Mouse (Mus musculus) limb, embryonic 11.5 days (tissue): ENCODE measurements around the gene Cdk19. TPM values are rescaled to one million over a fixed set of nuclear protein-coding genes. Genes with fewer than 3 reads are reported as not detected.

Source experiments
- ATAC-seq: fragments of 200-750 bp; cut with Nextera tagmentation; 2 replicates; pipeline ENCODE4 v1.8.0; 2017; ENCODE audit warnings: low read depth; ENCODE audit not compliant: insufficient number of reproducible peaks, low FRiP score, low TSS enrichment
- DNase-seq: peaks from one replicate; pipeline ENCODE4 v3.0.0-alpha.2; 2015; ENCODE audit warnings: low spot score
- H3K27ac ChIP-seq: fragments of 300-500 bp; sonication (generic); replicated peaks from 2 replicates; pipeline ENCODE4 v1.5.1; 2014; ENCODE audit warnings: low read depth, mild to moderate bottlenecking, low read length
- H3K27me3 ChIP-seq: fragments of 300-500 bp; sonication (generic); 2 replicates; pipeline ENCODE4 v1.6.1; 2014; ENCODE audit warnings: mild to moderate bottlenecking, low read length, mixed read lengths; ENCODE audit not compliant: control insufficient read depth, insufficient read depth
- H3K36me3 ChIP-seq: fragments of 300-500 bp; sonication (generic); 2 replicates; pipeline ENCODE4 v1.6.1; 2014; ENCODE audit warnings: mild to moderate bottlenecking, low read length, moderate library complexity, mixed read lengths; ENCODE audit not compliant: control insufficient read depth, insufficient read depth
- H3K4me1 ChIP-seq: fragments of 300-500 bp; sonication (generic); 2 replicates; pipeline ENCODE4 v1.6.1; 2014; ENCODE audit warnings: low read length, mixed read lengths; ENCODE audit not compliant: control insufficient read depth, insufficient read depth
- H3K4me2 ChIP-seq: fragments of 300-500 bp; sonication (generic); 2 replicates; pipeline ENCODE4 v1.6.1; 2014; ENCODE audit warnings: low read depth, mild to moderate bottlenecking, moderate library complexity; ENCODE audit not compliant: severe bottlenecking
- H3K4me3 ChIP-seq: fragments of 300-500 bp; sonication (generic); 2 replicates; pipeline ENCODE4 v1.5.1; 2014; ENCODE audit warnings: low read depth, low read length
- H3K9ac ChIP-seq: fragments of 300-500 bp; sonication (generic); 2 replicates; pipeline ENCODE4 v1.6.1; 2014; ENCODE audit warnings: mild to moderate bottlenecking, low read length
- H3K9me3 ChIP-seq: fragments of 300-500 bp; sonication (generic); 2 replicates; pipeline ENCODE4 v1.6.1; 2016; ENCODE audit warnings: low read length; ENCODE audit not compliant: control insufficient read depth
- WGBS: fragments of 180-500 bp; shearing (Covaris S2); extraction: QIAGEN DNeasy Blood & Tissue Kit; methylation state at CpG from one replicate; pipeline ENCODE4 v1.1.7; 2014; 5-methylcytosine and 5-hydroxymethylcytosine counted together
- polyA plus RNA-seq: library from polyadenylated mRNA; unstranded; fragments of >200 nt; fragmentation: Nextera tagmentation; extraction: Ambion mirVana; gene quantifications from 2 replicates; pipeline ENCODE4 v1.2.1, GENCODE M21; 2014

Gene Cdk19
- polyA plus RNA-seq, 1 experiment from 2014 or later = 11.4 TPM

GRCm38 (mm10) chr10:40461362-40461761, 122.0 kb downstream of the Cdk19 start:
- no peak for DNase-seq
- WGBS = 90% methylated on average over 6 of the region's 6 CpGs
- Histone ChIP-seq H3K4me3 (no peak overlapping the region), H3K4me1 (no peaks in the 10 kb centered on the region), H3K9ac (no peak overlapping the region), H3K27me3 (no peaks in the 10 kb centered on the region), H3K9me3 (no peaks in the 10 kb centered on the region), H3K36me3 (no peaks in the 10 kb centered on the region), H3K4me2 (no peak overlapping the region), H3K27ac (no peak overlapping the region)
- no peak for ATAC-seq

- ATAC-seq (no peak), DNase-seq (no peak)
- 41% methylated on average over 3 of the region's 3 CpGs for WGBS
- no peaks in the 10 kb centered on the region for H3K4me1 ChIP-seq
- no peak overlapping the region for H3K27ac ChIP-seq
- no peaks in the 10 kb centered on the region for H3K9me3 ChIP-seq
- no peaks in the 10 kb centered on the region for H3K36me3 ChIP-seq
- no peaks in the 10 kb centered on the region for H3K27me3 ChIP-seq
- H3K9ac ChIP-seq = no peak overlapping the region
- no peak overlapping the region for H3K4me3 ChIP-seq
- no peak overlapping the region for H3K4me2 ChIP-seq
Measured at GRCm38 (mm10) chr10:40462257-40462656, 122.9 kb downstream of the Cdk19 start.

DNA sequence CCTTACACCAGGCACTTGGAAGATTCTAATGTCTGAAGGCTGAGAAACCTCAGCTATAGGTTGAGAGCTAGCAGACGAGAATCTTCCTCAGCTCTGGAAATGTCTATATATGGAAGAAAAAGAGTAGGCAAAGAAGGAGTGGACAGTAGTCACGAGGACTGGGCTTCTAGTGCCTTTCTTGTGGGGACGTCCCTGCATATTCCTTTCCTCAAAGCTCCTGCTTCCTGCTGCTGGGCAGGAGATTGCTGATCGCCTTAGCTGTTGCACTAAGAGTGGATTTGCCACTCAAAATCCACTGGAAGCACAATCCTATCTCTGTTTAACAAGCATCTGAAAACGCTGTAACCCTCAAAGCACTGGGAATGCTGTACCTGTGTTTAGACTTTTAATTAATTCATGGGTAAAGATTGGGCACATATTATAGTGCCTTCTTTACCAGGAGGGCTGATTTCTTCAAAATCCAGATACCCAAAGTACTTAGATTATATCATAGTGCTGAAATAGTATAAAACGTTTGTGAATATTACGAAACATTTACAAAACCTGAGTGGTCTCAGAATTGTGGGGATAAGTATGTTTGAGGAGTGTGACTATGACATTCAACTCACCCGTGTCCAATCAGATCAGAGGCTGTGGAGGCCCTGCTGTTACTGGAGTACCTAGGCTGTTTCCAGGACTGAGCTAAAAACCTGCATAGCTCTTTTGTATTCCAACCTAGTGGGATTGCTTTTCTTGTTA, 128.0 kb downstream of the Cdk19 start:
- Histone ChIP-seq H3K9ac (no peak overlapping the region), H3K9me3 (no peaks in the 10 kb centered on the region), H3K4me3 (no peak overlapping the region), H3K27me3 (no peaks in the 10 kb centered on the region), H3K27ac (no peak overlapping the region), H3K4me2 (no peak overlapping the region), H3K36me3 (no peaks in the 10 kb centered on the region), H3K4me1 (no peaks in the 10 kb centered on the region)
- 82% methylated on average over 8 of the region's 8 CpGs for WGBS
- ATAC-seq = no peak
- peak; percentile 16 for DNase-seq

DNA sequence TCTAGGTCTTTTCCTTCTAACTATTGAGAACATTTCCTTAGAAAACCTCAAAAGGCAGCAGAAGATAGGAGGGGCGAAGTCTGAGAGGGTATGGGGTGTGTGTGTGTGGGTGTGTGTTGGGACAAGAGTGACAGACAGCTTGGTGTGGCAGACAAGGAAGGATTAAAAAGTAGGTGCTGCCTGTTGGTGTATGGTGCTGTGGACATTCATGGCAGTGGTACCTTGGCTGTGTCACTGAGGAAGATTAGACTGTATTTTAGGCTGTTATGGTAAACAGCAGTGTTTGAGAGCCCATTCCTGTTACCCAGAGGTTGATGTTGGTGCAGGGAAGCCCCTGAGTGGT, 128.5 kb downstream of the Cdk19 start:
- ATAC-seq = no peak
- Histone ChIP-seq H3K9ac (no peak overlapping the region), H3K4me1 (no peaks in the 10 kb centered on the region), H3K4me3 (no peak overlapping the region), H3K9me3 (no peaks in the 10 kb centered on the region), H3K4me2 (no peak overlapping the region), H3K36me3 (no peaks in the 10 kb centered on the region), H3K27ac (no peak overlapping the region), H3K27me3 (no peaks in the 10 kb centered on the region)
- DNase-seq = peak; percentile 6
- whole genome bisulfite sequencing = 84% methylated on average over 1 of the region's 1 CpGs

DNA sequence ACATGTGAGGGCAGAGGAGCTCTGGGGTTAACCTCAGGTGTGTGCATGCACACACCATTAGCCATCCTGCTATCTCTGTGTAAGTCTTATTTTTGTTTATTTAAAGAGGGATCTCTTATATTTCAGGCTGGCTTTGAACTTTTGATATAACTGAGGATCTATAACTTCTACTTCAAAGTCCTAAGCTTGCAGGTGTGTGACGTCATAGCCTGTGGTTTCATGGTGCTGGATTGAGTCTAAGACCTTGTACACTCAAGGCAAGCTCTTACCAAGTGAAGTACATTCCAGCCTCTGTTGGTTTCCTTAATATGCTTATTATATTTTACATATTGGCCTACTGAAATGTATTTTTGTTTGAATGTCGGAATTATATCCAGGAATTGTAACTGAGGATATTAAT, 129.8 kb downstream of the Cdk19 start:
- no peak overlapping the region for H3K27ac ChIP-seq
- WGBS = 93% methylated on average over 2 of the region's 2 CpGs
- no peaks in the 10 kb centered on the region for H3K4me1 ChIP-seq
- H3K27me3 ChIP-seq = no peaks in the 10 kb centered on the region
- no peak overlapping the region for H3K9ac ChIP-seq
- DNase-seq (peak; percentile 4), ATAC-seq (no peak)
- no peak overlapping the region for H3K4me2 ChIP-seq
- H3K9me3 ChIP-seq = no peaks in the 10 kb centered on the region
- no peak overlapping the region for H3K4me3 ChIP-seq
- H3K36me3 ChIP-seq = no peaks in the 10 kb centered on the region

DNA sequence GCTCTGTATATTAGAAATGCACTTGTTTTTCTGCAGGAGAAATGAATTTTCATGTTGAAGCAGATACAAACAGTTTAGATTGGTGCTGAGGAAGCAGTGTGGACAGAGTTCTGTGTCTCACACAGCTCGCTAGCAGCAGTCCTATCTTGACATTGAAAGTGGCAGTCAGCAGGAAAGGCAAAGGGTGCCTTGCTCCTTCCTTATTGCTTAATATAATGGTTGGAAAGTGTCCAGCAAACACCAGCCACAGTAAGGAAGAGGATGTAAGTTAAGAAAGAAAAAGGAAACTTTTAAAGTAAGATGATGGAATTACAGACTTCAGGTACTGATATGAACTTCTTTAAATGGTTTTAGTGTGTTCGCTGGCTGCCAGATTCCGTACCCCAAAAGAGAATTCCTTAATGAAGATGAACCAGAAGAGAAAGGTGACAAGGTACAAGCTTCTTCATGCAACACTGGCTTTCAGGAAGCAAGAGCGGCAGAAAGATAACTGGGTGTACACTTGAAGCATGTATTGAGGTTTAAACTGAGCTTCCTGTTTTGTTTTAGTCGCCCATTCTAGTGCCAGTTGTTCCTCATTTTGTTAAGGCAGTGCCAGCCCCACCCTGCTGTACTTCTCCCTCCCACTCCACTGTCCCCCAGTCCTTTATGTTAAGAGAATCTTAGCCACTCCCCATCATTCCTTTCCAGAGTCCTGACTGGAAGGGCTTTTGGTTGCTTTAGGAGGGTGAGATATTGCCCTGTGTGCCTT, 137.3 kb downstream of the Cdk19 start:
- Histone ChIP-seq H3K4me1 (no peaks in the 10 kb centered on the region), H3K9me3 (no peaks in the 10 kb centered on the region), H3K36me3 (peaks cover 7% of the 10 kb centered on the region; the same call in 1 of the 2 replicates), H3K4me3 (no peak overlapping the region), H3K4me2 (no peak overlapping the region), H3K27me3 (no peaks in the 10 kb centered on the region), H3K27ac (no peak overlapping the region), H3K9ac (no peak overlapping the region)
- no peak for DNase-seq
- no peak for ATAC-seq
- WGBS = 91% methylated on average over 5 of the region's 5 CpGs

GRCm38 (mm10) chr10:40477426-40478075, 138.2 kb downstream of the Cdk19 start:
- Histone ChIP-seq H3K9ac (no peak overlapping the region), H3K4me3 (no peak overlapping the region), H3K4me2 (no peak overlapping the region), H3K27me3 (no peaks in the 10 kb centered on the region), H3K9me3 (no peaks in the 10 kb centered on the region), H3K36me3 (peaks cover 7% of the 10 kb centered on the region; the same call in 1 of the 2 replicates), H3K4me1 (no peaks in the 10 kb centered on the region), H3K27ac (no peak overlapping the region)
- WGBS = 93% methylated on average over 18 of the region's 18 CpGs
- no peak for ATAC-seq
- no peak for DNase-seq

DNA sequence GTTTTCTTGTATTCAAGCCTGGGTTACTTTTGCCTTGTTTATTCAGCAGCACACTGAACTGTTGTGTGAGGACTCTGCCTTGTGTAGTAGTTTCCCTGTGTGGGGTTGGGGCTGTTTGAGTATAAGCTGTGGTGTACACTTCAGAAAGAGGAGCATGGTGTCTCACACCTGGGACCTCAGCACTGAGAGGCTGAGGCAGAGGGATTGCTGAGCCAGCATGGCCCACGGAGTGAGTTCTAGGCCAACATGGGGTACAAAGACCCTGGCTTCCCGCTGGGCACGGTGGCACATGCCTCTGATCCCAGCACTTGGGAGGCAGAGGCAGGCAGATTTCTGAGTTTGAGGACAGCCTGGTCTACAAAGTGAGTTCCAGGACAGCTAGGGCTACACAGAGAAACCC, 139.3 kb downstream of the Cdk19 start:
- Histone ChIP-seq H3K4me2 (no peak overlapping the region), H3K27ac (no peak overlapping the region), H3K27me3 (no peaks in the 10 kb centered on the region), H3K9ac (no peak overlapping the region), H3K4me3 (no peak overlapping the region), H3K4me1 (no peaks in the 10 kb centered on the region), H3K36me3 (peaks cover 7% of the 10 kb centered on the region; the same call in 1 of the 2 replicates), H3K9me3 (no peaks in the 10 kb centered on the region)
- ATAC-seq = no peak
- 88% methylated on average over 3 of the region's 3 CpGs for WGBS
- DNase-seq = no peak
